ENCODE assay signal across 14 mouse cellular contexts in the genomic region with DNA sequence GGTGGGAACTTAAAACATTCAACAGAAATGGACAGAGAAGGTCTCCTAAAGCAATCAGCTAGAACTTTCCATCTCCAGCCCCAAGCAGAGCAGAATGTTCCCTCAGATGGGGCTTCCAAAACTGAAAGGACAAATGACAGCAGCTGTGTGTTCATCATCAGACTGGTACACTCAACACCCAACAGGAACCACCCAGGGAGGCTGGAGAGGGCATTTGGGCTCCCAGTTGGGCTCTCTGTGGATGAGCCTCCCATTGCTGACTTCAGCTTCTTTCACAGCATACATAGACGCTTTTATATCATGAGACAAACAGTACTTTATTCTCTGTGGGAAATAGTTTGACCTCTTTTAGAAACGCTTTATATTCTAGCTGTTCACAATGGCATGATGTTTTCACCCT.
DNase-seq lines count a peak whose midpoint lies in the region.
"Had no signal": no experiment of that assay in that cellular context is flagged by ENCODE, and none has a peak within 500 bp of the region (broad histone marks: within the 10 kb centered on the region; RNA-seq: fewer than 3 reads in every experiment).

No protein-coding gene starts in this region.

- DNase-seq in layer of hippocampus, adult 18-20 months (ENCODE audit: low spot score in 2 of 2): peak; percentile 13 to 40
- DNase-seq in layer of hippocampus, adult 9-10 months (ENCODE audit: low spot score): no peak
- DNase-seq in layer of hippocampus, adult 9-11 months: peak; percentile 64
- no peak for DNase-seq in layer of hippocampus, postnatal 14 days (ENCODE audit: low spot score in 2 of 2)
- DNase-seq in brain, adult 2 months (ENCODE audit: low read depth, low spot score): peak; percentile 54
- DNase-seq in lung, postnatal 4 days: no peak
- DNase-seq: adrenal gland, adult 2 months; adrenal gland, postnatal 10 days; adrenal gland, postnatal 25 days; cerebellum, adult 11-12 months; cerebellum, adult 2 months; cerebellum, adult 9-10 months; cerebellum, postnatal 10 days; cerebellum, postnatal 25 days had no signal

Comparison
In these comparisons a context has a peak if more than half of its experiments do, and no peak if none do; other contexts are left out.
1. DNase-seq: peak in layer of hippocampus, adult 18-20 months (2 of 2), layer of hippocampus, adult 9-11 months (single experiment) and brain, adult 2 months (single experiment); none in layer of hippocampus, adult 9-10 months (single experiment), layer of hippocampus, postnatal 14 days (0 of 2) and lung, postnatal 4 days (0 of 2).